Mouse (Mus musculus) forebrain, embryonic 10.5 days (tissue): ENCODE data around the gene Cdkl4. TPM values are rescaled to one million over a fixed set of nuclear protein-coding genes. Genes with fewer than 3 reads are reported as not detected.
"Not testable (repeated sequence)": the region's sequence is repeated elsewhere in the genome, so short reads cannot be mapped to it uniquely, and the experiment has no call there.

Experiments used
- DNase-seq: peaks from one replicate; pipeline ENCODE4 v3.0.0-alpha.2; 2017; ENCODE audit warnings: low spot score; ENCODE audit errors: extremely low spot score
- H3K27ac ChIP-seq: fragments of 300-500 bp; sonication (generic); 2 replicates; pipeline ENCODE4 v1.5.1; 2016; ENCODE audit warnings: mild to moderate bottlenecking
- H3K27me3 ChIP-seq: fragments of 300-500 bp; sonication (generic); 2 replicates; pipeline ENCODE4 v1.6.1; 2016; ENCODE audit warnings: mild to moderate bottlenecking; ENCODE audit not compliant: poor library complexity, severe bottlenecking
- H3K36me3 ChIP-seq: fragments of 300-500 bp; sonication (generic); replicated peaks from 2 replicates; pipeline ENCODE4 v1.6.1; 2016; ENCODE audit warnings: mild to moderate bottlenecking, moderate library complexity
- H3K4me1 ChIP-seq: fragments of 300-500 bp; sonication (generic); 2 replicates; pipeline ENCODE4 v1.6.1; 2016
- H3K4me3 ChIP-seq: fragments of 300-500 bp; sonication (generic); 2 replicates; pipeline ENCODE4 v1.5.1; 2016; ENCODE audit warnings: mild to moderate bottlenecking, moderate library complexity
- H3K9me3 ChIP-seq: fragments of 300-500 bp; sonication (generic); 2 replicates; pipeline ENCODE4 v1.6.1; 2016; ENCODE audit warnings: mild to moderate bottlenecking, moderate library complexity
- WGBS: fragments of 180-500 bp; shearing (Covaris S2); methylation state at CpG from one replicate; pipeline ENCODE4 v1.1.7; 2016; 5-methylcytosine and 5-hydroxymethylcytosine counted together
- polyA plus RNA-seq: library from polyadenylated mRNA; unstranded; fragments of >200 nt; fragmentation: Nextera tagmentation; extraction: Ambion mirVana; gene quantifications from 2 replicates; pipeline ENCODE4 v1.2.1, GENCODE M21; 2016

Cdkl4 gene
- polyA plus RNA-seq, 1 experiment from 2014 or later: 1.2 TPM

- peak; percentile 65 for DNase-seq
- H3K27ac ChIP-seq: peak overlapping the region; percentile 74
- H3K9me3 ChIP-seq: no peaks in the 10 kb centered on the region; the same call in 1 of the 2 replicates
- peaks cover 7% of the 10 kb centered on the region for H3K27me3 ChIP-seq
- WGBS: under 1% methylated on average over 30 of the region's 30 CpGs
- peaks cover 22% of the 10 kb centered on the region for H3K36me3 ChIP-seq
- peaks cover 19% of the 10 kb centered on the region for H3K4me1 ChIP-seq
- peak overlapping the region; percentile 64 for H3K4me3 ChIP-seq
These were observed 399 bp downstream of the Cdkl4 start for GRCm38 (mm10) chr17:80577214-80577613.

GRCm38 (mm10) chr17:80575008-80575407 lies 2.6 kb downstream of the Cdkl4 start:
- Histone ChIP-seq H3K9me3 (no peaks in the 10 kb centered on the region; the same call in 1 of the 2 replicates), H3K27ac (no peak overlapping the region), H3K4me3 (no peak overlapping the region), H3K4me1 (peaks cover 25% of the 10 kb centered on the region), H3K36me3 (peaks cover 2% of the 10 kb centered on the region; the same call in 1 of the 2 replicates), H3K27me3 (peaks cover 7% of the 10 kb centered on the region)
- 79% methylated on average over 7 of the region's 7 CpGs for WGBS
- no peak for DNase-seq

- no peaks in the 10 kb centered on the region for H3K36me3 ChIP-seq
- no peak overlapping the region for H3K27ac ChIP-seq
- H3K4me1 ChIP-seq: peaks cover 25% of the 10 kb centered on the region
- no peak overlapping the region for H3K4me3 ChIP-seq
- no peaks in the 10 kb centered on the region; the same call in 1 of the 2 replicates for H3K9me3 ChIP-seq
- 82% methylated on average over 7 of the region's 7 CpGs for WGBS
- H3K27me3 ChIP-seq: peaks cover 7% of the 10 kb centered on the region
- no peak for DNase-seq
These were observed 3.1 kb downstream of the Cdkl4 start for GRCm38 (mm10) chr17:80574471-80574965.

- Histone ChIP-seq H3K4me1 (peaks cover 21% of the 10 kb centered on the region), H3K27ac (no peak overlapping the region), H3K4me3 (no peak overlapping the region), H3K9me3 (no peaks in the 10 kb centered on the region; the same call in 1 of the 2 replicates), H3K36me3 (no peaks in the 10 kb centered on the region), H3K27me3 (peaks cover 7% of the 10 kb centered on the region)
- WGBS: 91% methylated on average over 13 of the region's 13 CpGs
- DNase-seq: no peak
These were observed 5.3 kb downstream of the Cdkl4 start for GRCm38 (mm10) chr17:80572187-80572935.

- no peak for DNase-seq
- H3K27me3 ChIP-seq: peaks cover 7% of the 10 kb centered on the region
- H3K27ac ChIP-seq: no peak overlapping the region
- H3K4me1 ChIP-seq: peaks cover 12% of the 10 kb centered on the region
- no peaks in the 10 kb centered on the region for H3K36me3 ChIP-seq
- no peak overlapping the region for H3K4me3 ChIP-seq
- 84% methylated on average over 4 of the region's 4 CpGs for WGBS
- no peaks in the 10 kb centered on the region; the same call in 1 of the 2 replicates for H3K9me3 ChIP-seq
These were observed 6.2 kb downstream of the Cdkl4 start for GRCm38 (mm10) chr17:80571460-80571859.

- WGBS: 97% methylated on average over 1 of the region's 2 CpGs
- H3K36me3 ChIP-seq, H3K27ac ChIP-seq, H3K27me3 ChIP-seq, DNase-seq, H3K4me3 ChIP-seq: not testable (repeated sequence)
- H3K4me1 ChIP-seq: peaks cover 11% of the 10 kb centered on the region
- H3K9me3 ChIP-seq: peaks cover 15% of the 10 kb centered on the region; the same call in 1 of the 2 replicates
These were observed 7.9 kb downstream of the Cdkl4 start for GRCm38 (mm10) chr17:80569718-80570117.

GRCm38 (mm10) chr17:80568842-80569601 lies 8.6 kb downstream of the Cdkl4 start:
- Histone ChIP-seq H3K27me3 (no peaks in the 10 kb centered on the region), H3K27ac (no peak overlapping the region), H3K9me3 (peaks cover 15% of the 10 kb centered on the region; the same call in 1 of the 2 replicates), H3K4me1 (peaks cover 11% of the 10 kb centered on the region), H3K36me3 (peaks cover 11% of the 10 kb centered on the region), H3K4me3 (no peak overlapping the region)
- 94% methylated on average over 6 of the region's 6 CpGs for WGBS
- no peak for DNase-seq

- H3K4me1 ChIP-seq: peaks cover 11% of the 10 kb centered on the region
These were observed 9.2 kb downstream of the Cdkl4 start for GRCm38 (mm10) chr17:80568441-80568840.

GRCm38 (mm10) chr17:80564611-80564924 lies 13.0 kb downstream of the Cdkl4 start:
- 81% methylated on average over 3 of the region's 3 CpGs for WGBS
- H3K9me3 ChIP-seq: peaks cover 15% of the 10 kb centered on the region; the same call in 1 of the 2 replicates
- no peaks in the 10 kb centered on the region for H3K27me3 ChIP-seq
- peaks cover 14% of the 10 kb centered on the region for H3K36me3 ChIP-seq
- peaks cover 4% of the 10 kb centered on the region; the same call in 1 of the 2 replicates for H3K4me1 ChIP-seq
- no peak overlapping the region for H3K27ac ChIP-seq
- DNase-seq: no peak
- no peak overlapping the region for H3K4me3 ChIP-seq

More at GRCm38 (mm10) chr17:80568441-80568840, 9.2 kb downstream of the Cdkl4 start:
- Histone ChIP-seq H3K27me3 (no peaks in the 10 kb centered on the region), H3K36me3 (peaks cover 14% of the 10 kb centered on the region), H3K4me3 (no peak overlapping the region), H3K27ac (no peak overlapping the region), H3K9me3 (peaks cover 15% of the 10 kb centered on the region; the same call in 1 of the 2 replicates)
- 82% methylated on average over 2 of the region's 2 CpGs for WGBS
- no peak for DNase-seq

GRCm38 (mm10) chr17:80563762-80564610 lies 13.6 kb downstream of the Cdkl4 start:
- H3K4me1 ChIP-seq, DNase-seq, H3K27ac ChIP-seq, H3K27me3 ChIP-seq, H3K4me3 ChIP-seq: not testable (repeated sequence)
- Histone ChIP-seq H3K36me3 (peaks cover 14% of the 10 kb centered on the region), H3K9me3 (peaks cover 15% of the 10 kb centered on the region; the same call in 1 of the 2 replicates)
- 95% methylated on average over 27 of the region's 27 CpGs for WGBS

GRCm38 (mm10) chr17:80562792-80563191 lies 14.8 kb downstream of the Cdkl4 start:
- DNase-seq: no peak
- Histone ChIP-seq H3K4me1 (peaks cover 9% of the 10 kb centered on the region), H3K27me3 (no peaks in the 10 kb centered on the region), H3K36me3 (peaks cover 14% of the 10 kb centered on the region), H3K4me3 (no peak overlapping the region), H3K9me3 (peaks cover 15% of the 10 kb centered on the region; the same call in 1 of the 2 replicates), H3K27ac (no peak overlapping the region)
- WGBS: 88% methylated on average over 5 of the region's 5 CpGs
